Mouse (Mus musculus) layer of hippocampus, adult 8-10 months (tissue): Measurements from ENCODE around the gene Krt10. TPM values are rescaled to one million over a fixed set of nuclear protein-coding genes. Genes with fewer than 3 reads are reported as not detected.

Experiments used
- DNase-seq, 2 experiments: peaks; one replicate each; pipeline ENCODE4 v3.0.0; 2022; ENCODE audit warnings: low spot score in 2 of 2
- total RNA-seq, 4 experiments: library from RNA; stranded (reverse); gene quantifications; 2 replicates each; pipeline ENCODE4 v1.2.4; 2022

The Krt10 gene
- total RNA-seq, 4 experiments from 2014 or later, result 10.4 to 12.6 (median 11.0) TPM

GRCm38 (mm10) chr11:99374803-99375202 lies 14.4 kb downstream of the Krt10 start, which contains the start of gene Krt28:
TSS of gene Krt28 (minus strand) at chr11:99374903.
- no peak for DNase-seq

- DNase-seq, result peak; percentile 48 to 58
Measured at GRCm38 (mm10) chr11:99369853-99370451, 19.2 kb downstream of the Krt10 start.

- DNase-seq, result no peak
Measured at GRCm38 (mm10) chr11:99369229-99369628, 19.9 kb downstream of the Krt10 start.

GRCm38 (mm10) chr11:99366791-99367190 lies 22.4 kb downstream of the Krt10 start:
- no peak for DNase-seq

- peak in 1 of 2 experiments; percentile 47 for DNase-seq
Measured at GRCm38 (mm10) chr11:99364412-99364811, 24.8 kb downstream of the Krt10 start.

DNA sequence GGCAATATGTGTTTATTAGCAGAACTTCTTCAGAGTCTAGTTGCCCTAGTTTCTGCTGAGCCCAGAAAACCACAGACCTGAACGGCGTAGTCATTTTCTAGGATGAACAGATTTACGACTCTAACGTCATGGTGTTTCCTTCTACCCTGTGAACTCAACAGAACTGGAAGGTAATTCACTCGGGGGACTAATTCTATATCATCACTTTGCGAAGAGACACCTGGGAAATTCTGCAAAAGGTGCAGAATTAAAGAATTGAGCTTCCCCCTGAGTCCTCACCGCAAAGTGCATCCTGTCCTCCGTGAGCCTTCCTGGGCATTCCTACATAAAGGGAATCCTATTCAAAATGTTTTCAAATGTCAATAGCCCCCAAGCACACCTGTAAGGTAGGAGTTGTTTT lies 27.7 kb downstream of the Krt10 start:
- DNase-seq, result no peak

DNA sequence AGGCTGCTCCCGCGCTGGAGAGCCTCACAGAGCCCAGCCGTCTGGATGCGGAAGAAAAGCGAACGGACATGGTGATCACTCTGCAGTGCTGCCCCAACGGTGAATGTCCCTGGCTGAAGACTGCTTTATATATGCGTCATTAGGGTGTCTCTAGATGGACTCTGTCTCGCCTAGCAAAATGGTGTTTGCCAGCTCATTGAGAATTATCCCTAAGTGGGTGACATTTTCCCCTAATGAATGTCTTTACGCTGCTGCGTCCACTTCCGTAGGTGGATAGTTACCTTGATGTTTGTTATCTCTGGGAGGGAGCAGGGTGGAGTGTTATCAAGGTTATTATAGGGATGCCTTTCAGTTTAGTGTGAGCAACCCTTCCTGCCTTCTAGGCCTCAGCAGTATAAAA lies 38.2 kb downstream of the Krt10 start, which contains the start of gene Krt27:
TSS of gene Krt27 (minus strand) at position 101 of the 400 bp plus-strand sequence.
- DNase-seq, result no peak

GRCm38 (mm10) chr11:99339299-99339847 lies 49.8 kb downstream of the Krt10 start:
- no peak for DNase-seq

DNA sequence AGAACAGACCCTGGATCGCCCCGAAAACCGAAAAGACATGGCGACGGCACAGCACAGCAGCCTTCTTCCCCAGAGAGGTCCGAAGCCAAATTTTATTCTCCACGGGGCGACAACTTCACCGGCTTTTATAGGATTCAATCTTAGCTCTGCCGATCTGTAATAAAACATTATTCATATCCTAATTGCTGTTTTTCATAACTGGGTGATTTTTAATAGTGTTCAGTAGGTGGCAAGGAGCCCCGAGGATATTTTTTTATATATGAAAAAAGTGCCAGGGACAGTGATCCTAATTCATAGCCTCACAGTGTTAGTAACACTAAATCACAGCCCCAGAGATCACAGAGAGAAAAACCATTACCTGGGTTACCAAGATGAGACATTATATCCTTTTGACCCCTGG lies 51.3 kb downstream of the Krt10 start, which contains the start of gene Krt26:
TSS of gene Krt26 (minus strand) at position 101 of the 400 bp plus-strand sequence.
- DNase-seq, result no peak

Other genes starting within 250 kb of the Krt10 start
- gene Ccr7, start 234.3 kb downstream of the Krt10 start, total RNA-seq, result not detected
- gene Smarce1, start 158.3 kb downstream of the Krt10 start, total RNA-seq, result 10 to 100 TPM; 57.1 to 58.8 (median 58.0) TPM
- gene Krt222, start 145.3 kb downstream of the Krt10 start, total RNA-seq, result 10 to 100 TPM; 23.4 to 28.0 (median 26.3) TPM
- not detected for gene Krt24, start 104.1 kb downstream of the Krt10 start, total RNA-seq
- gene Krt25, start 66.4 kb downstream of the Krt10 start, total RNA-seq, result not detected
- gene Krt26, start 51.4 kb downstream of the Krt10 start, total RNA-seq, result not detected
- gene Krt27, start 38.3 kb downstream of the Krt10 start, total RNA-seq, result not detected
- under 1 TPM in 2 of 4 experiments, not detected in 2; 0.38 to 0.52 TPM for gene Krt28, start 14.5 kb downstream of the Krt10 start, total RNA-seq
- gene Krt12, start 32.9 kb upstream of the Krt10 start, total RNA-seq, result 1 to 10 TPM in 3 of 4 experiments, under 1 TPM in 1; 0.85 to 1.7 (median 1.5) TPM
- gene Krt20, start 48.8 kb upstream of the Krt10 start, total RNA-seq, result not detected
- not detected for gene Krt23, start 103.8 kb upstream of the Krt10 start, total RNA-seq
- not detected for gene Krt39, start 132.0 kb upstream of the Krt10 start, total RNA-seq
- not detected for gene Krt40, start 153.8 kb upstream of the Krt10 start, total RNA-seq
- not detected for gene Krtap3-3, start 161.5 kb upstream of the Krt10 start, total RNA-seq
- not detected for gene Krtap3-2, start 167.5 kb upstream of the Krt10 start, total RNA-seq
- not detected for gene Gm11939, start 170.1 kb upstream of the Krt10 start, total RNA-seq
- not detected for gene Krtap3-1, start 177.3 kb upstream of the Krt10 start, total RNA-seq
- gene Krtap1-5, start 191.7 kb upstream of the Krt10 start, total RNA-seq, result not detected
- gene Krtap1-4, start 194.3 kb upstream of the Krt10 start, total RNA-seq, result not detected
- not detected for gene Krtap1-3, start 202.0 kb upstream of the Krt10 start, total RNA-seq
- not detected for gene Krtap9-3, start 208.7 kb upstream of the Krt10 start, total RNA-seq
- not detected for gene Gm11938, start 213.9 kb upstream of the Krt10 start, total RNA-seq
- gene Gm11937, start 220.8 kb upstream of the Krt10 start, total RNA-seq, result not detected
- gene Krtap2-4, start 225.5 kb upstream of the Krt10 start, total RNA-seq, result not detected
- gene Gm11562, start 231.1 kb upstream of the Krt10 start, total RNA-seq, result not detected
- gene Krtap4-1, start 238.9 kb upstream of the Krt10 start, total RNA-seq, result not detected
- not detected for gene Krtap4-2, start 245.7 kb upstream of the Krt10 start, total RNA-seq